ENCODE assay signal across 8 mouse cellular contexts in genomic region chr2:32360741-32361140, GRCm38 (mm10). TPM values are rescaled to one million over a fixed set of nuclear protein-coding genes. Genes with fewer than 3 reads are reported as not detected.
DNase-seq lines count a peak whose midpoint lies in the region; ATAC-seq lines count a peak whose summit lies in the region.

No protein-coding gene starts in this region.

- H3K36me3 ChIP-seq in forebrain, embryonic 14.5 days (ENCODE audit: control insufficient read depth, insufficient read depth, low read length) = peaks cover 2% of the 10 kb centered on the region; the same call in 1 of the 2 replicates

- no peaks in the 10 kb centered on the region for H3K9me3 ChIP-seq in forebrain, embryonic 14.5 days (replicated peaks; ENCODE audit: control insufficient read depth, low read length)

- H3K27me3 ChIP-seq in forebrain, embryonic 14.5 days (replicated peaks; ENCODE audit: control insufficient read depth, insufficient read depth, low read length) = peaks cover 9% of the 10 kb centered on the region

- DNase-seq in Muller cell, postnatal 12 days (ENCODE audit: inconsistent ontology term) = peak; percentile 32
- peak; percentile 84 for DNase-seq in cerebellum, adult 11 months
- DNase-seq in forebrain, embryonic 14.5 days (ENCODE audit: low spot score) = peak; percentile 71
- peak; percentile 64 for DNase-seq in heart, postnatal 25 days (ENCODE audit: low spot score)
- DNase-seq in layer of hippocampus, adult 18-20 months (ENCODE audit: low spot score in 2 of 2) = peak; percentile 83 to 92
- peak; percentile 71 to 77 for DNase-seq in lung, adult 18-20 months
- peak; percentile 64 for DNase-seq in retina, adult 2 months (ENCODE audit: low read depth, low spot score)
- peak; percentile 38 to 64 for DNase-seq in thymus, postnatal 10 days (ENCODE audit: low spot score in 2 of 2)

- peak overlapping the region; percentile 19; the same call in 1 of the 2 replicates for H3K4me3 ChIP-seq in forebrain, embryonic 14.5 days (ENCODE audit: low read depth, low read length)

- H3K4me1 ChIP-seq in forebrain, embryonic 14.5 days (ENCODE audit: control insufficient read depth, insufficient read depth, low read length) = peaks cover 11% of the 10 kb centered on the region

- no peak overlapping the region; the same call in 1 of the 2 replicates for H3K9ac ChIP-seq in forebrain, embryonic 14.5 days (ENCODE audit: low read length)

- no peak overlapping the region for H3K27ac ChIP-seq in forebrain, embryonic 14.5 days (ENCODE audit: low read depth, low read length)

- peak overlapping the region; percentile 52 for H3K4me2 ChIP-seq in forebrain, embryonic 14.5 days (ENCODE audit: low read length)

- intact Hi-C loops in heart, postnatal 25 days (cut with DNase I) = loop anchor here (5.0 kb wide), 1 partner anchor 37 kb away; the partner anchor contains the start of gene Ptges2

- WGBS in forebrain, embryonic 14.5 days = 11% methylated on average over 14 of the region's 14 CpGs

- ATAC-seq in forebrain, embryonic 14.5 days = peak; percentile 21; the same call in 1 of the 2 replicates

RNA-seq across cellular contexts. Expression of gene Dnm1, which starts 7.6 kb away (rescaled TPM):
- polyA plus RNA-seq in forebrain, embryonic 14.5 days (2014; fragmentation: Nextera tagmentation; extraction: Ambion mirVana) = 28.2 and 42.8 TPM in 2 replicates
- 1 to 10 TPM; 5.0 to 5.2 TPM for total RNA-seq in heart, postnatal 25 days (2021)
- 1,000 to 10,000 TPM; 1,288 to 1,307 TPM for total RNA-seq in layer of hippocampus, adult 18-20 months (2021)

RNA-seq across cellular contexts. Expression of gene Ciz1, which starts 8.6 kb away (rescaled TPM):
- 37.3 and 48.0 TPM in 2 replicates for polyA plus RNA-seq in forebrain, embryonic 14.5 days (2014; fragmentation: Nextera tagmentation; extraction: Ambion mirVana)
- 10 to 100 TPM; 25.6 to 32.2 TPM for total RNA-seq in heart, postnatal 25 days (2021)
- 10 to 100 TPM; 69.3 to 77.0 TPM for total RNA-seq in layer of hippocampus, adult 18-20 months (2021)

RNA-seq across cellular contexts. Expression of gene 1110008P14Rik, which starts 21.0 kb away (rescaled TPM):
- 86.9 and 98.4 TPM in 2 replicates for polyA plus RNA-seq in forebrain, embryonic 14.5 days (2014; fragmentation: Nextera tagmentation; extraction: Ambion mirVana)
- total RNA-seq in heart, postnatal 25 days (2021) = 10 to 100 TPM; 47.7 to 49.6 TPM
- total RNA-seq in layer of hippocampus, adult 18-20 months (2021) = 100 to 1,000 TPM; 153 to 155 TPM

RNA-seq across cellular contexts. Expression of gene Lcn2, which starts 27.3 kb away (rescaled TPM):
- 0.25 and 0.32 TPM in 2 replicates for polyA plus RNA-seq in forebrain, embryonic 14.5 days (2014; fragmentation: Nextera tagmentation; extraction: Ambion mirVana)
- total RNA-seq in heart, postnatal 25 days (2021) = 1 to 10 TPM; 3.1 to 3.6 TPM
- total RNA-seq in layer of hippocampus, adult 18-20 months (2021) = under 1 TPM in 1 of 2 experiments, not detected in 1; 0.51 TPM

RNA-seq across cellular contexts. Expression of gene Ptges2, which starts 35.0 kb away (rescaled TPM):
- 42.2 and 44.8 TPM in 2 replicates for polyA plus RNA-seq in forebrain, embryonic 14.5 days (2014; fragmentation: Nextera tagmentation; extraction: Ambion mirVana)
- total RNA-seq in heart, postnatal 25 days (2021) = 10 to 100 TPM; 78.1 to 81.2 TPM
- total RNA-seq in layer of hippocampus, adult 18-20 months (2021) = 10 to 100 TPM; 35.1 to 41.4 TPM

Comparison
In these comparisons a context has a peak if more than half of its experiments do, and no peak if none do; other contexts are left out.
1. DNase-seq: peak in every context shown above with its lines; median percentile 88 in layer of hippocampus, adult 18-20 months; 84 in cerebellum, adult 11 months; 74 in lung, adult 18-20 months; 71 in forebrain, embryonic 14.5 days; 64 in heart, postnatal 25 days; 64 in retina, adult 2 months; 51 in thymus, postnatal 10 days; 32 in Muller cell, postnatal 12 days.
2. RNA of gene Dnm1, which starts 7.6 kb away (total RNA-seq): 1,288 to 1,307 TPM in layer of hippocampus, adult 18-20 months; 5.0 to 5.2 TPM in heart, postnatal 25 days; every median in the first group is over 100 times any median in the second.